Mouse (Mus musculus) thymus, postnatal 10 days (tissue): ENCODE measurements around the gene Mrps30.
"Not testable (repeated sequence)": the region's sequence is repeated elsewhere in the genome, so short reads cannot be mapped to it uniquely, and the experiment has no call there.

Source experiments
- DNase-seq, 2 experiments: peaks; one replicate each; pipeline ENCODE4 v3.0.0; 2021; ENCODE audit warnings: low spot score in 2 of 2

Mrps30 gene

DNA sequence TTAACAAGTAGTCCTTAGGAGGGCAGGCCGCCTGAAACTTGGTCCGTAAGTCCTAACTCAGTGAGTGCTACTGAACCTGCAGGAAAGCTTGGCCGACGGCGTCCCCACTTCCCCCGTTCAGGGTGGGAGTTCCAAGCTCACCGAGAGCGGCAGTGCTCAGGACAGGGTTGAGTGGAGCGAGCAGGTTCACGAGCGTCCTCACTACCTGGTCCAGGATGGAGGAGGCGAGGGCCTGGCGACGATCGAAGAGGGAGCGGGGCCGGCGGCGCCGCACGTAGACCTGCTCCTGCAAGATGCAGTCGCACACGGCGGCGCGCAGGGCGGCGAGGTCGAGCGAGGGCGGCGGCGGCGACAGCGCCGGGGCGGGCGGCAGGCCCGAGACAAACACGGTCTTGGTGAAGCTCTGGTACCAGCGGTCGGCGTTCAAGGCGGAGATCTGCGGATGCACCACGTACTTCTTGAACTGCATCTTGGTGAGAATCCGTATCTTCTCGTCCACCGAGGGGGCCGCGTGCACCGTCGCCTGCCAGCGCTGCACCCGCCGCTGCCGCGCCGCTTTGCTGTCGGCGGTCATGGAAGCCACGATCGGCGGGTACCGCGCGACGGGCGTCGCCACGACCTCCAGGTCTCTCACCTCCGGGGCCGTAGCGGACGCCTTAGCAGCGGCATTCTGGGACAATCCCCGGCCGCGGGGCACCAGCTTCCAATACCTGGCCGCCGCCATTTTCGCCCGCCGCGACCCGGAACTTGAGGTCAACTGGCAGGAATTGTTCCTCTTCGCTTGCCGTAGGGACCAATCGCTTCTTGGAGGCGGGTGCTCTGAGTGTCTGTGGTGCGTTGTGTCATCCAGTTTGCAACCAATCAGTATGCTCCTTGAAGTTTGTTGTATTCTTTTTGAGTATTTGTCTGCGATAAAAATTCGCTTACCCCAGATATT lies at the start of gene Mrps30, which contains the start of gene B430218F22Rik:
Gene Mrps30 (minus strand): TSS at position 742 of the 937 bp plus-strand sequence.
Gene B430218F22Rik (plus strand): TSS at position 120 of the 937 bp plus-strand sequence.
- DNase-seq, result peak; percentile 89 to 93

DNA sequence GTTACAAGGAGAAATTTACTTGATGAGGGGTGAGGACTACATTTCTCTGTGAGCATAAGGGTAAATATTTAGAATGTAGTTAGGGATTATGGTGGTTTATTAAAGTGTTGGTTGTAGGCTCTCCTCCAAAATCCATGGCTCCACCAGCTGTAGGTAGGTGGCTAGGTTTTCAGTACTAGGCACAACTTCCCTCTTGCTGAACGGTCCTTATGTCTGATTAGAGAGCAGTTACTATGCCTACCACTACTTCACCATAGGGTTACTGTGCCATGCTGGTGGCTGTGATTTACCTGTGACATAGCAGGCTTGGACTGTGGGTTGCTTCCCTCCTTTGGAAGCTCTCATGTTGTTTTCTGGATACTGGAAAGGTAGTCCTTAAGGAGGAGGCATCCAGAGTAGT lies 33.8 kb upstream of the Mrps30 start:
- DNase-seq, result no peak

DNA sequence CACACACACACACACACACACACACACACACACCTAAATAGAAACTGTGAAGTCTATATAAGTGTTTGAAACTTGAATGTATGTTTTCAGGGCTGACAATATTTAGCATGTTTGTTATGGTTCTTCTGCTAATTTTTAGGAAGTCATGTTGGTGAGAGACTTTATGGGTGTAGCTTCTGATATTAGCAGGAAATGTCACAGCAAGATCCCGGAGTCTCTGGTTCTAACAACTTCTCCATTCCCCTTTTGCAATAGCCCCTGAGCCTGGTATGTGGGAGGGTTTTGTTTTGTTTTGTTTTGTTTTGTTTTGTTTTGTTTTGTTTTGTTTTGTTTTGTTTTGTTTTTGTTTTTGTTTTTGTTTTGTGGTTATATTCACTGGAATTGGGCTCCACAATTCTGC lies 33.4 kb upstream of the Mrps30 start:
- no peak for DNase-seq

DNA sequence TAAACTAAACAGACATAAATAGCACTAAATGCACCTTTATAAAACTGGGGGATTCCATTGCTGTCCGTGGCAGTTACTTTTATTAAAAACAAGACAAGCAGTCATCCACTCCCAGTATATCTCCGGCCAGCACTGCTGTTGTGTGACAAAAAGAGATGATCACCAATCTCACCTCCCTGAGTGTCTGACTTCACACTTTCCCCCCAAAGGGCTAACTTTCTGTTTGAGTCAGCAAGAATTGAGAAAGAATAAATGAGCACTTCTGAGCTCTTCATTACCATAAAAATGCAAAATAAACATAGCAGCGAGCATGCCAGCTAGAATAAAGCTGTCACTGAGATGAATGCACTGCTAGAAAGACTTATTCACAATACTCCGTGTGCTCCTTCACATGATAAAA lies 31.1 kb upstream of the Mrps30 start:
- no peak for DNase-seq

DNA sequence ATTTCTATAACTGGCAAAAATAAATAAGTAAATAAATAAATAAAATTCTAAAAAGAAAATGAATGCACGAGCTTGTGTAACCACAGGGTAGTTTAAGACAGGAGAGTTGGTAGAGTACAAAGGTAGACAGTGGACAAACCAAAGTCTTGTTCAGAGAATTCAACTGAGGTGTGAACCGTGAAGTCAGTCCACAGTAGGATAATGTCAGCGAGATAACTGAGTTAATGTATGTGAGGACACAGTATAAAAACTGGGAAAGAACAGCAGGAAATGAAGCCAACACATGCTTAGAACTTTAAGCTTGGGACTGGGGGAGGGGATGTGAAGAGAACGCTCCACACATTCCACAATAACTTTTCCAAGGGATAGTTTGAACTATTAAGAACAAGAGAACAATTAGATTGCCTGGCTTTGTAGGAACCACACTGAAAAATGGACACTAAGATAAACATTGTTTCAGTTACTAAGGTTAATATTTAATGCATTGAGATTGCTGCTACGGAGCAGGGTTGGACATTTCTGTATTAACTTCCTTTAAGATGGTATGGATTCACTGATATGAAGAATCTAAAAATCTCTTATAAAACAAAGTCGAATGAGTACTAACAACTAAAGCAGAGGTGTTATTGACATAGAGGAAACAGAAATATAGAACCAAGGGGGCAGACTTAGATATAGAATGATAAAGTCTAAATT lies 24.4 kb upstream of the Mrps30 start:
- DNase-seq, result no peak

DNA sequence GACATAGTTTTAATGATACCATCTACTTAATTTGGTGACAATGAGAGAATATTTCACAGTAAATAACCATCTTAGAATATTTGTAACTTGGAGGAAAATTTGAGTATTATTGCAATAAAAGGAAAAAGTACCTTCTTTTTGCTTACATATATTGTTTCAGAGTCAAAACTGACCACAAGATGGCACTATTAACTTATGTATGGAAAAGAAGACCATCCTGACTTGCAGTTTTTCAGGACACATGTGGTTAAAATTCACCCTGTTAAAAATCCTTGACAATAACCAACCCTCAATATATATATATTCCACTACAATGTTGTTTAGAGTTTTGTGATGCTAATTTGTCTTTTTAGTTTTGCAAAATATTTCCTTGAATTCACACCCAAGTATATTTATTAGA lies 16.5 kb upstream of the Mrps30 start:
- no peak for DNase-seq

DNA sequence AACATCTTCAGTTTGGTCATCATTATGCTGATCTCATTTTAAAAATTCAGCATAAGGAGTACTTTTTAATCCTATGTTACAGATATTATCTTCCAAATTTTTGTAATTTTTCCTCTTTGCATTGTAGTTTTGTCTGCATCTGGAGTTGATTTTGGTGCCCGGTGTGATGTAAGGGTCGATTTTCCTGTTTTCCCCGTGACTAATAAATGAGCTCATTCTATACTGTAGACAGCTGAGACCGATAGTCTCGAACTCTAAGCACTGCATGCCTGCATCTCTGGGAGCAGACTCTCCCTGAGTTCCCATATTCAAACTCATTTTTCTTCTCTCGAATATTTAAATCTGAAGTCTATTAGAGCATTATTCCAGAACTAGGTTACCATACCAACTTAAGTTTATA lies 13.3 kb upstream of the Mrps30 start:
- DNase-seq, result no peak

DNA sequence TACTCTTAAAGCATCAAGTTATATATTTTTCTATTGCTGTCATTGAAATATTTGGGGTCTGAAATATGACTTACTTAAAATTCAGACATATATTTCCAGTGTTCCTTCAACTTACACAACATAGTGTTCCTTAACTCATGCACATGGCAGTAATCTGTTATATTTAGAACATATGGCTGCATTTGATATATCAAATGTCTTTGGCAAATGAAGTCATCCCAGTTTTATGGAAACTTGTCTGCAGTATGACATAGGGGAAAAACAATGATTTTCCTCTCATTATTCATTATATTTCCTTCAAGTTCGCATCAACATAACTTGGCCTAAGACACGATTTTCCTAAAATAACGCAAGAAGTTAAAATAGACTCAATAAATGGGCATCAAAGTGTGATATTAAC lies 8.8 kb upstream of the Mrps30 start:
- DNase-seq, result no peak

DNA sequence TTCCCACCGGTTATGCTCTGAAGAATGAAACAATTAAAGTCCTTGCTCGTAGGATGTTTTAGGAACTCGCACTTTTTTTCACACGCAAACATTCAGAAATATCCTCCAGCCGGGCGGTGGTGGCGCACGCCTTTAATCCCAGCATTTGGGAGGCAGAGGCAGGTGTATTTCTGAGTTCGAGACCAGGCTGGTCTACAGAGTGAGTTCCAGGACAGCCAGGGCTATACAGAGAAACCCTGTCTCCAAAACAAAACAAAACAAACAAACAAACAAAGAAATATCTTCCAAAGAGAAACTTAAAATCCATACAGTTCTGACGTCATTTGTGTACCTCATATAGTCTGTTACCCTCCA lies 373 bp upstream of the Mrps30 start:
- not testable (repeated sequence) for DNase-seq

DNA sequence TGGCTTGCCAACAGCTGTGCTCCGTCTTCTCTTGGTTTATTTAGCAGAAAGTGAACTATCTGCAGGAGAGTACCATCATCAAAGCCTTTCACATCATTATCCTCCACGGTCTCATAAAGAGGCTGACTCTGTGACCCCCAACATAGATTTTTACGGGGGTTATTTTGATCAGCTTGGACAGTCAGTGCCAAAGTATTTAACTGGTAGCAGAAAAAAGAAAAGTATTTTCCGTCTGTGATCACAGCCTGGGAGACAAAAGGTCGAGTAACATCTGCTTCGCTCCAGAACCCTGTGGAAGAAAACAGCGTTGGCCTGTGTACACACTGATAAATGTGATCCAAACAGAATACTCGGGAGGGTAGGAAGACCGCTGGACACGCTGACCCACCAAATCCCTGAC lies 6.7 kb downstream of the Mrps30 start:
- DNase-seq, result no peak

DNA sequence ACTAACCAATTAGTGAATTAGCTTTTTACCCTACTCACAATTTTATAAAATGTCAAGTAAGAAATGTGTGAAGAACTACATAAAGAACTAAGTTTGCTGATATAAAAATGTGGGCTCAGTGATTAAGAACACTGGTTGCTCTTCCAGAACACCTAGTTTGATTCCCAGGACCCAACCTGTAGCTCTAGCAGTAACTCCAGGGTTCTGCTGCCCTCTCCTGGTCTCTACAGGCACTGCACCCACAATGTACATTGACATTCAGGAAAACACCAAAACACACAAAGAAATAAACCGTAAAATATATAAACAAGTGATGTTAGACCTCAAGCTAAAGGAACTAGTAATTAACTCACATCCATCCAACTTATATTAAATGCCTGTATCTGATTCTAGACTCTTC lies 7.9 kb downstream of the Mrps30 start:
- DNase-seq, result peak; percentile 26 to 55

DNA sequence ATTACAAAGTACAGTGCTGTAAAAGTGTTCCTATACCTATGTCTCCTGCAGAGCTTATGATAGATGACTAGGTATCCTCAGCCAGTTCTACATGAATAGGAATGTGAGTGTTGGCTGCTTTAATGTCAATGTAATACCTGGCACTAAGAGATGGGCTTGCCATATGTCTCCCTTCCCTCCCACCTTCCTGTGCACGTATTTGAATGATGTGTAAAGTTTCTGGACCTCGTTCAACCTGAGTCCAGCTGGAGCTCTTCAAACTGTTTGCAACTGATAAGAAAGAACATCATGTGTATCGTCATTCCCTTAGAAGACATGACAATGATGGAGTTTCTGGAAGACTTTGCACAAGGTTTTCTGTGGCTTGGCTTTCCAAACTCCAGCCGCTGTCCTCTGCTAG lies 14.2 kb downstream of the Mrps30 start:
- DNase-seq, result no peak

DNA sequence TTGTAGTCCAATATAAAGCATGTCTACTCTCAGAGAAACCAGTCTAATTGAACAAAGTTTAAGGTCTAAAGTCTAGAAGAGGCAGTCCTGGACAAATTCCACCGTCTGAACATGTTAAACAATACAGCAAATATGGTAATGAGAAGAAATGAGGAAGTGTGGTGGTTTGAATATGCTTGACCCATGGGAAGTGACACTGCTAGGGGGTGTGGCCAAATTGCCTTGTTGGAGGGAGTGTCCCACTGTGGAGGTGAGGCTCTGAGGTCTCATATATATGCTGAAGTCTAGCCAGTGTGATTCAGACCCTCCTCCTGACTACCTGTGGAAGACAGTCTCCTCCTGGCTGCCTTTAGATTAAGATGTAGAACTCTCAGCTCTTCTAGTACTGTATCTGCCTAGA lies 21.3 kb downstream of the Mrps30 start:
- DNase-seq, result no peak

DNA sequence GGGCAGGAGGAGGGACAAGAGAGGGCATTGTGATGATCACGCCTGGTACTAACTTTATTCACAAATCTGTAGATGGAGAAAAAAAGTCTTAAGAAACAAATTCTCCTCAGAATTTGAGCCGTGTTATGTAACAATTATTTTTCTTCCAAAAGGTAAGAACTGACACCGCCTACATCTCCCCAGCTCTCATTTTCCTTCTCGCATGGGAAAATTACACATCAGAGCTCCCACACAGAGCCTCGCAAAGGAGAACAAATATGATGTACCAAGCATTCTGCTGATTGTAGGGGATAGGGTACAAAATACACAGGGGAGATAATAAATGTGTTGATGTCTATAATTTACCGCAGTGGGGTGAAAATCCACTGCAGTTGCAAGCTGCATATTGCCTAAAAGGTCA lies 23.7 kb downstream of the Mrps30 start:
- no peak for DNase-seq

DNA sequence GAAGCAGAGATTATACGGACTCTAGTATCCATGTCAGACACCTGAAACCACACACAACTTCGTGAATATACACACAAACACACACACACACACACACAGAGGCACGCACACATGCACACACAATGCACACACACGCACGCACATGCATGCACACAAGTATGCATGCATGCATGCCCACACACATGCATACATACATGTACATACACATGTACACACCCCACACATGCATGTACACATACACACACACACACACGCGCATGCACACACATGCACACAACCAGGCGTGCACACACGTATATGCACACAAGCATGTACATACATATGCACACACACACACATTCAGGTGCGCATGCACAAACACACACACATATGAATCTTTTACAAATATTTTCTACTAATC lies 36.2 kb downstream of the Mrps30 start:
- DNase-seq, result no peak

DNA sequence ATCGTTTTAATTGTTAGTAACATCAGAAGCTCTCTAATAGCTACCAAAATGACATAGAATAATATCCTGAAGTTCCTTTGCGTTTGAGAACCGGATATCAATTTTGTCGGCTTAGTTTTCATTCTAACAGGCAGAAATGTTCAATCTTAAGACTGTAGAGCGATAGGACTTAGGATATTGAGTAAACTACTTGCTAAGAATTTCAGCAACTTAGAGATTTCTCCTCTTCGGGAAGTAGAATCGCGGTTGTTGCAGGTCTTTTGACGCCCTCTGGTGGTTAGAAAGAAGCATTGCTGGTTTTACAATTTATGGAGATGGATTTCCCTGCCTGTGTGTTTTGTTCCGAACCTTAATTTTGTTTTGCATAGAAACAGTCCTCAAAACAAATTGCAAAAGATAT lies 36.8 kb downstream of the Mrps30 start:
- DNase-seq, result peak in 1 of 2 experiments; percentile 4
